Mouse (Mus musculus): Measurements from ENCODE around the gene Prpf40b. TPM values are rescaled to one million over a fixed set of nuclear protein-coding genes. Genes with fewer than 3 reads are reported as not detected.

Prpf40b gene
- polyA plus RNA-seq, 1 experiment from 2014 or later = 84.7 TPM

- no peaks in the 10 kb centered on the region for H3K9me3 ChIP-seq (ENCODE audit: control insufficient read depth, low read length)
- ATAC-seq (ENCODE audit: low FRiP score) (no peak), DNase-seq (ENCODE audit: low spot score) (no peak)
- H3K4me2 ChIP-seq (replicated peaks) = no peak overlapping the region
- H3K4me1 ChIP-seq (replicated peaks; ENCODE audit: control insufficient read depth, insufficient read depth, low read length) = no peaks in the 10 kb centered on the region
- no peak overlapping the region for H3K9ac ChIP-seq
- no peak overlapping the region for H3K4me3 ChIP-seq (replicated peaks; ENCODE audit: low read length)
- 67% methylated on average over 10 of the region's 10 CpGs for WGBS
- no peaks in the 10 kb centered on the region for H3K36me3 ChIP-seq (replicated peaks; ENCODE audit: control insufficient read depth, insufficient read depth)
- H3K27ac ChIP-seq = no peak overlapping the region
- no peaks in the 10 kb centered on the region for H3K27me3 ChIP-seq (ENCODE audit: control insufficient read depth, insufficient read depth, low read length)
Measured at GRCm38 (mm10) chr15:99283456-99283855, 11.4 kb upstream of the Prpf40b start.

- H3K4me2 ChIP-seq (replicated peaks) = no peak overlapping the region
- no peak overlapping the region for H3K4me3 ChIP-seq (replicated peaks; ENCODE audit: low read length)
- no peak overlapping the region for H3K9ac ChIP-seq
- H3K9me3 ChIP-seq (ENCODE audit: control insufficient read depth, low read length) = no peaks in the 10 kb centered on the region
- H3K4me1 ChIP-seq (replicated peaks; ENCODE audit: control insufficient read depth, insufficient read depth, low read length) = no peaks in the 10 kb centered on the region
- H3K27me3 ChIP-seq (ENCODE audit: control insufficient read depth, insufficient read depth, low read length) = no peaks in the 10 kb centered on the region
- ATAC-seq (ENCODE audit: low FRiP score) = no peak
- no peak for DNase-seq (ENCODE audit: low spot score)
- 55% methylated on average over 14 of the region's 14 CpGs for WGBS
- no peaks in the 10 kb centered on the region for H3K36me3 ChIP-seq (replicated peaks; ENCODE audit: control insufficient read depth, insufficient read depth)
- H3K27ac ChIP-seq = no peak overlapping the region
Measured at GRCm38 (mm10) chr15:99284527-99285188, 10.2 kb upstream of the Prpf40b start.

GRCm38 (mm10) chr15:99285189-99285535 lies 9.7 kb upstream of the Prpf40b start:
- Histone ChIP-seq H3K9ac (no peak overlapping the region), H3K27ac (no peak overlapping the region), H3K4me3 (replicated peaks; ENCODE audit: low read length) (no peak overlapping the region), H3K4me2 (replicated peaks) (no peak overlapping the region), H3K27me3 (ENCODE audit: control insufficient read depth, insufficient read depth, low read length) (no peaks in the 10 kb centered on the region), H3K4me1 (replicated peaks; ENCODE audit: control insufficient read depth, insufficient read depth, low read length) (no peaks in the 10 kb centered on the region), H3K9me3 (ENCODE audit: control insufficient read depth, low read length) (no peaks in the 10 kb centered on the region), H3K36me3 (replicated peaks; ENCODE audit: control insufficient read depth, insufficient read depth) (no peaks in the 10 kb centered on the region)
- ATAC-seq (ENCODE audit: low FRiP score) (no peak), DNase-seq (ENCODE audit: low spot score) (no peak)
- WGBS = 52% methylated on average over 8 of the region's 8 CpGs

GRCm38 (mm10) chr15:99290586-99290985 lies 4.3 kb upstream of the Prpf40b start:
- ATAC-seq (ENCODE audit: low FRiP score) = no peak
- no peak overlapping the region for H3K4me3 ChIP-seq (replicated peaks; ENCODE audit: low read length)
- H3K4me2 ChIP-seq (replicated peaks) = no peak overlapping the region
- WGBS = 93% methylated on average over 11 of the region's 11 CpGs
- H3K27ac ChIP-seq = no peak overlapping the region
- no peaks in the 10 kb centered on the region for H3K27me3 ChIP-seq (ENCODE audit: control insufficient read depth, insufficient read depth, low read length)
- no peak for DNase-seq (ENCODE audit: low spot score)
- peaks cover 6% of the 10 kb centered on the region; the same call in 1 of the 2 replicates for H3K4me1 ChIP-seq (replicated peaks; ENCODE audit: control insufficient read depth, insufficient read depth, low read length)
- no peaks in the 10 kb centered on the region for H3K9me3 ChIP-seq (ENCODE audit: control insufficient read depth, low read length)
- no peak overlapping the region for H3K9ac ChIP-seq
- no peaks in the 10 kb centered on the region for H3K36me3 ChIP-seq (replicated peaks; ENCODE audit: control insufficient read depth, insufficient read depth)

GRCm38 (mm10) chr15:99294287-99294686 lies 600 bp upstream of the Prpf40b start:
- DNase-seq (ENCODE audit: low spot score) (no peak), ATAC-seq (ENCODE audit: low FRiP score) (no peak)
- Histone ChIP-seq H3K4me3 (replicated peaks; ENCODE audit: low read length) (peak overlapping the region; percentile 69), H3K36me3 (replicated peaks; ENCODE audit: control insufficient read depth, insufficient read depth) (no peaks in the 10 kb centered on the region), H3K27ac (peak overlapping the region; percentile 89; the same call in 1 of the 2 replicates), H3K9me3 (ENCODE audit: control insufficient read depth, low read length) (no peaks in the 10 kb centered on the region), H3K4me1 (replicated peaks; ENCODE audit: control insufficient read depth, insufficient read depth, low read length) (peaks cover 19% of the 10 kb centered on the region), H3K4me2 (replicated peaks) (peak overlapping the region; percentile 73), H3K27me3 (ENCODE audit: control insufficient read depth, insufficient read depth, low read length) (no peaks in the 10 kb centered on the region), H3K9ac (peak overlapping the region; percentile 76)
- 32% methylated on average over 16 of the region's 16 CpGs for WGBS

GRCm38 (mm10) chr15:99295484-99295981 lies 646 bp downstream of the Prpf40b start, which contains the start of gene Fam186b:
TSS of gene Fam186b (minus strand) at chr15:99295888.
- WGBS = 2% methylated on average over 11 of the region's 17 CpGs
- Histone ChIP-seq H3K4me1 (replicated peaks; ENCODE audit: control insufficient read depth, insufficient read depth, low read length) (peaks cover 19% of the 10 kb centered on the region), H3K27ac (peak within 1 kb of the TSS; percentile 89), H3K36me3 (replicated peaks; ENCODE audit: control insufficient read depth, insufficient read depth) (no peaks in the 10 kb centered on the region), H3K4me2 (replicated peaks) (peak within 1 kb of the TSS; percentile 73), H3K27me3 (ENCODE audit: control insufficient read depth, insufficient read depth, low read length) (no peaks in the 10 kb centered on the region), H3K4me3 (replicated peaks; ENCODE audit: low read length) (peak within 1 kb of the TSS; percentile 69), H3K9ac (peak within 1 kb of the TSS; percentile 76), H3K9me3 (ENCODE audit: control insufficient read depth, low read length) (no peaks in the 10 kb centered on the region)
- peak; percentile 38; the same call in 1 of the 2 replicates for ATAC-seq (ENCODE audit: low FRiP score)
- DNase-seq (ENCODE audit: low spot score) = peak; percentile 27

GRCm38 (mm10) chr15:99296213-99296612 lies 1.3 kb downstream of the Prpf40b start:
- no peak for ATAC-seq (ENCODE audit: low FRiP score)
- Histone ChIP-seq H3K9ac (peak overlapping the region; percentile 76), H3K36me3 (replicated peaks; ENCODE audit: control insufficient read depth, insufficient read depth) (no peaks in the 10 kb centered on the region), H3K4me2 (replicated peaks) (peak overlapping the region; percentile 73), H3K9me3 (ENCODE audit: control insufficient read depth, low read length) (no peaks in the 10 kb centered on the region), H3K27me3 (ENCODE audit: control insufficient read depth, insufficient read depth, low read length) (no peaks in the 10 kb centered on the region), H3K4me1 (replicated peaks; ENCODE audit: control insufficient read depth, insufficient read depth, low read length) (peaks cover 19% of the 10 kb centered on the region), H3K4me3 (replicated peaks; ENCODE audit: low read length) (peak overlapping the region; percentile 69), H3K27ac (peak overlapping the region; percentile 89; the same call in 1 of the 2 replicates)
- DNase-seq (ENCODE audit: low spot score) = no peak
- WGBS = 43% methylated on average over 5 of the region's 5 CpGs

- Histone ChIP-seq H3K27ac (no peak overlapping the region), H3K4me3 (replicated peaks; ENCODE audit: low read length) (no peak overlapping the region), H3K9ac (no peak overlapping the region), H3K4me2 (replicated peaks) (no peak overlapping the region), H3K36me3 (replicated peaks; ENCODE audit: control insufficient read depth, insufficient read depth) (peaks cover 94% of the 10 kb centered on the region), H3K4me1 (replicated peaks; ENCODE audit: control insufficient read depth, insufficient read depth, low read length) (no peaks in the 10 kb centered on the region), H3K9me3 (ENCODE audit: control insufficient read depth, low read length) (no peaks in the 10 kb centered on the region), H3K27me3 (ENCODE audit: control insufficient read depth, insufficient read depth, low read length) (no peaks in the 10 kb centered on the region)
- ATAC-seq (ENCODE audit: low FRiP score) = no peak
- 87% methylated on average over 9 of the region's 9 CpGs for WGBS
- no peak for DNase-seq (ENCODE audit: low spot score)
Measured at GRCm38 (mm10) chr15:99307476-99307875, 12.6 kb downstream of the Prpf40b start.

GRCm38 (mm10) chr15:99309549-99309948 lies 14.7 kb downstream of the Prpf40b start:
- 96% methylated on average over 9 of the region's 9 CpGs for WGBS
- Histone ChIP-seq H3K9ac (no peak overlapping the region), H3K4me2 (replicated peaks) (no peak overlapping the region), H3K4me1 (replicated peaks; ENCODE audit: control insufficient read depth, insufficient read depth, low read length) (no peaks in the 10 kb centered on the region), H3K4me3 (replicated peaks; ENCODE audit: low read length) (no peak overlapping the region), H3K27me3 (ENCODE audit: control insufficient read depth, insufficient read depth, low read length) (no peaks in the 10 kb centered on the region), H3K9me3 (ENCODE audit: control insufficient read depth, low read length) (no peaks in the 10 kb centered on the region), H3K27ac (no peak overlapping the region), H3K36me3 (replicated peaks; ENCODE audit: control insufficient read depth, insufficient read depth) (peaks cover 99% of the 10 kb centered on the region)
- DNase-seq (ENCODE audit: low spot score) (no peak), ATAC-seq (ENCODE audit: low FRiP score) (no peak)
